Mouse (Mus musculus): ENCODE data around the gene Capn9. TPM values are rescaled to one million over a fixed set of nuclear protein-coding genes. Genes with fewer than 3 reads are reported as not detected.

Capn9 gene
- polyA plus RNA-seq, 1 experiment, result not detected

DNA sequence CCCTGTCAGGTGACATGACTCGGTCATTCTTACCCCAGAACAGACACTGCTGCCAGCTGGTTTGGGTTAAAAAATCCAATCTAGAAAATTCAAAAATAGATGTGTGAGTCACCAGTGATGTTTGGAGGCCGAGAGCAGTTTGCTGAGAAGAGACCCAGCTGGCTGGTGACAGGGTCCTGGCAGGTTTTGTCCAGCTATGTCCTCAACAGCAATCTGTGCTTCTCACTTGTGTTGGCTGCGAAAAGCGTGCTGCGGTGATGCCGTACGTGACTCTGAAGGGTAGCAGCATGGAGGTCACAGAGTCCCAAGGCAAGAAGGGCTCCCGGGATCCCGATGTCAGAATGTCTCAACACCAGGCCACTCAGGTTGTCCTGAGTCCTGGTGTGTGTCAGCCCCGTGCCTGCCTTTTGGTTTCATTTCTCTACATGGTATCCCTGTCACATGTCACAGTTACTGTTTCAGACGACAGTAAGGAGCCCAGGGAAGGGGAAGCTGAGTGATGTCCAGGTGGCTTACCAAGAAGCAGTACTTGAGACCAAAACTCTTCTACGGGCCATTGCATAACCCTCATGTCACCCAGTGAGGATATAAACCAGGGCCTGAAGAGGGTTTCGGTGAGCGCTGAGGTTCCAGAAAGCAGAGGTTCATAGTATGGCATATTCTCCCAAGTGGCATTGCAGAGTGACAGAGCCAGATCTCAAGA is 57.2 kb downstream of the Capn9 start:
- Histone ChIP-seq H3K4me1 (ENCODE audit: control insufficient read depth, insufficient read depth, low read length) (peaks cover 11% of the 10 kb centered on the region), H3K4me3 (ENCODE audit: insufficient read depth, low read length) (no peak overlapping the region), H3K27ac (ENCODE audit: insufficient read depth, low read depth, low read length) (0 out of 2 replicates have a peak overlapping the region, but pooled peaks have one; percentile 0)
- TF ChIP-seq POLR2A (IDR thresholded peaks at IDR 0.05; ENCODE audit: borderline replicate concordance, low read depth, low read length), result no peak
- TF ChIP-seq CTCF (IDR thresholded peaks at IDR 0.05; ENCODE audit: low read depth, low read length), result no peak

DNA sequence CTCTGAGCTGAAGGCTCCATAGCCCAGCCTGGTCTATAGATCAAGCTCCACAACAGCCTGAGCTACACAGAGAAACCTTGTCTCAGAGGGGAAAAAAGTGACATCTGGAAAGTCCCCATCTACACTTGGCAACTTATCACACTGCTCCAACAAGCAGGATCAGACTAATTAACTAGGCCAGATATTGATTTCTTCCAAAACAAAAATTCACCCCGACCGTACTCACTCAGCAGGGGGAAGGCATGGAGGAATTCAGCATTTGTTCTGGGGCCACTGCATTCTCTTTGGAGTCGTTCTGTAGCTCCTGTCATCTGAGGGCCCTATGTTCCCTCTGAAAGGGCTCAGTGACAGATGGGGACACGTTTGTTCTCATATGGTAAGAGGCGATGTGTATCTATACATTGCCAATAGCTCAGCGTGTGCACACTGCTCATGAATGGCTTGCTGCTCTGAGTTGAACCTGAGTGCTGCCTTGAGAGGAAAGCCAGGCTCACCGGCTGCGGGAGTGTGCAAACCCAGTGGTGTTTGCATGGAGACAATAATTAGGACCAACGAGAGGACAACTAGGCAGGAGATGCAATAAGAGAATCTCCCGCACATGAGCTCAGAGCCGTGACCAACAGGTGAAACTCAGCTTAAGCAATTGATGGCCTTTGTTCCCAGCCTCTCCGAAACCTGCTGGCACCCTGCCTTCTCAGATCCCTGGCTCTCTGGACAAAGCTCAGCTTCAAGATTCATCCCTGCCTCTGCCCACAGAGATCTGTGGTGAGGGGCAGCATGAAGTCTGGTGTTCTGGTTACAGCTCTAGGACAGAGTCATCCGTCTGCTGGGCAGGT is 58.7 kb downstream of the Capn9 start:
- Histone ChIP-seq H3K4me1 (ENCODE audit: control insufficient read depth, insufficient read depth, low read length) (peaks cover 11% of the 10 kb centered on the region), H3K4me3 (ENCODE audit: insufficient read depth, low read length) (no peak overlapping the region), H3K27ac (ENCODE audit: insufficient read depth, low read depth, low read length) (no peak overlapping the region)
- TF ChIP-seq POLR2A (IDR thresholded peaks at IDR 0.05; ENCODE audit: borderline replicate concordance, low read depth, low read length) (no peak), CTCF (IDR thresholded peaks at IDR 0.05; ENCODE audit: low read depth, low read length) (no peak)

DNA sequence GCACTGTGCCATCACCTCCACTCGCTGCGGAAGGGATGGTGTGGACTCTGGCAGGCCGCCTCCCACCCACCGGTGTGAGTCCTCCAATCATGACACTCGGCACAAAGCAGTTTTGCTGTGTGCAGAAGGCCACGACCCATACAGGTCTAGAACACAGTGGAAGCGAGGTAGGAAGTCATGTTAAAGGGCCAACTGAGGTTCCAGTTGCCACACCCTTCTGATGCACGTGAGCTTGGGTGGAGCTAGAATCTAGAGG is 59.3 kb downstream of the Capn9 start:
- H3K4me3 ChIP-seq (ENCODE audit: insufficient read depth, low read length), result no peak overlapping the region
- TF ChIP-seq POLR2A (IDR thresholded peaks at IDR 0.05; ENCODE audit: borderline replicate concordance, low read depth, low read length) (no peak), CTCF (IDR thresholded peaks at IDR 0.05; ENCODE audit: low read depth, low read length) (no peak)
- H3K27ac ChIP-seq (ENCODE audit: insufficient read depth, low read depth, low read length), result no peak overlapping the region
- peaks cover 11% of the 10 kb centered on the region for H3K4me1 ChIP-seq (ENCODE audit: control insufficient read depth, insufficient read depth, low read length)

DNA sequence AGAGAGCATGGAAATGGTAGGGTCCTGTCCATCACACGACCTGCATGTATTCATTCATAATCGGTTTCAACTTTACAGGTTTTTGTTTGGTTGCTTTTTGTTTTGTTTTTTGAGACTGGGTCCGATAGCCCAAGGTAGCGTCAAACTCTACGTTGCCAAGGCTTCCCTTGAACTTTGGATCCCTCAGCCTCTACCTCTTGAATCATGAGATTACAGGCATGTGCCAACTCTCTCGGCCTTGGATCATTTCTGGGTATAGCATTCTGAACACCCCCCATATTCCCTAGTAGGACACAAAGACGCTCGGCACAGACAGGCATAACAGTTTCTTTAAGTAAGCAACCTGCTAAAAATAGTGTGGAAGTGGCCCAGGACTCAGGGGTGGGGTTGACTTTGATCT is 65.7 kb downstream of the Capn9 start:
- TF ChIP-seq CTCF (IDR thresholded peaks at IDR 0.05; ENCODE audit: low read depth, low read length) (no peak), POLR2A (IDR thresholded peaks at IDR 0.05; ENCODE audit: borderline replicate concordance, low read depth, low read length) (no peak)
- Histone ChIP-seq H3K27ac (ENCODE audit: insufficient read depth, low read depth, low read length) (no peak overlapping the region), H3K4me3 (ENCODE audit: insufficient read depth, low read length) (no peak overlapping the region), H3K4me1 (ENCODE audit: control insufficient read depth, insufficient read depth, low read length) (peaks cover 2% of the 10 kb centered on the region; the same call in 1 of the 2 replicates)

DNA sequence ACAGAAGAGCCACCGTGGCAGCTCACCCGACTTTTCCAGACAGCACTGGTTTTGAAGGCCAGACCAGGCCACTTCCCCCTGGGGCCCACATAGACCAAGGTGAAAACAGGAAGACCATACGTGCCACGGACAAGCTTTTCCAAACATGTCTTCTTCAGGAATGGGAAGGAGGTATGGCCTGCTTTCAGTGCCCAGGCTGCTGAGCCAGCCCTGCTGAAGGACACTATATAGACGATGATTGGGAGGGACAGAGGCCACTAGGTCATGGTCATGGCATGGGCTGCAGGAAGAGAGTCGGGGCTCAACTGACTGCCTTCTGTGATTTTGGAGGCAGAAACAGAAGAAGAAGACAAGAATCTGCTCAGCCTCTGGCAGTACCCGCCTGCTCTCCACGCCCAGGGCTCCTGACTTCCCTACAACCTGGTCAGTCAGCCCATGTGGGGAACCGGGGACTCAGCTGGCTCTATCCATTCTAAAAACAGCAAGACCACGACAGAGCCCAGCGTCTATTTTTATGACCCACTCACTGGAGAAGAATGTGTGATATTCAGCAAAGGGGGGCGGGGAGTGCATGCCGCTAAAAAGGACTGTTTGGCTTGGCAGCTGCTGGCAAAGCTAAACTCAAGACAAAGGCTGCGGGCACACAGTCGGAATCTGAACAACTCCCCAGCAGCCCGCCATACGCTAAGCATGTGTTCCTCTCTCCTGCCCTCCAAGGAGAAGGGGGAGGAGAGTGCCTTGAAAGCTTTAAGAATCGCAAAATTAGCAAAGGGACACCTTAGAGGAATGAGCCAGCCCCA is 67.8 kb downstream of the Capn9 start:
- H3K4me1 ChIP-seq (ENCODE audit: control insufficient read depth, insufficient read depth, low read length), result peaks cover 2% of the 10 kb centered on the region; the same call in 1 of the 2 replicates
- H3K27ac ChIP-seq (ENCODE audit: insufficient read depth, low read depth, low read length), result no peak overlapping the region
- no peak overlapping the region for H3K4me3 ChIP-seq (ENCODE audit: insufficient read depth, low read length)
- TF ChIP-seq POLR2A (IDR thresholded peaks at IDR 0.05; ENCODE audit: borderline replicate concordance, low read depth, low read length) (no peak), CTCF (IDR thresholded peaks at IDR 0.05; ENCODE audit: low read depth, low read length) (no peak)

DNA sequence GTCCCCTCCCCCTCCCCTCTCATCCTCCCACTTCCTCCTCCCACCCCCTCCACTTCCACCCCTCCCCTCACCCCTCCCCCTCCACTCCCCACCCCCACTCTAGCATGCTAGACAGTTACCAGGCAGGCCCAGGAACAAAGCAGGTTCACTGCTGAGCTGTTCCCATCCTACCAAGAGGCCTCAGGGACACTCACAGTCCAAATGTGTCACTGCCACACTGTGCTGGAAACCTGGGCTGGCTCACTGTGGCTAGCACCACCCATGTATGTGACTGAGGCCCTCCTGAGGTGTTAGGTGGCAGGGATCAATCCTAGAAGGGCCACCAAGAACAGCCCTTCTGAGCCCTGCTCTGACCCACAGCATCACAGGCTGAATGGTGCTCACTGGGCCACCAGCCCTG is 72.4 kb downstream of the Capn9 start:
- Histone ChIP-seq H3K4me1 (ENCODE audit: control insufficient read depth, insufficient read depth, low read length) (peaks cover 2% of the 10 kb centered on the region; the same call in 1 of the 2 replicates), H3K4me3 (ENCODE audit: insufficient read depth, low read length) (no peak overlapping the region), H3K27ac (ENCODE audit: insufficient read depth, low read depth, low read length) (no peak overlapping the region)
- TF ChIP-seq CTCF (IDR thresholded peaks at IDR 0.05; ENCODE audit: low read depth, low read length) (no peak), POLR2A (IDR thresholded peaks at IDR 0.05; ENCODE audit: borderline replicate concordance, low read depth, low read length) (no peak)

DNA sequence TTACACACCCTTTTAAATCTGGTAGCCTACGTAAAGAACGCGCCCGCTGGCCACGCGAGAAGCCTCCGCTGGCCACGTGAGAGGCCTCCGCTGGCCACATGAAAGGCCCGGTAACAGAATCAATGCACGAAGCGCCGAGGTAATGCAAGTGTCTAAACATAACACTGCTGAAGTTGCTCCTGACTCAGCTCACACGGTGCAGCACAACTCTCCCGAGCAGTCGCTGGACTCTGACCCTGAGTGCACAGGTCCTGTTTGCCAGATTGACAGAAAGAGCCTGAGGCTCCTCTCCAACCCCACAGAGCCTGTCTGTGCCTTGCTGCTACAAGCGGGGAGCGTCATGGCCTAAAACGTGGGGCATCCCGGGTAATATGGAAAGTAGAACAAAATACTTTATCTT is 75.9 kb downstream of the Capn9 start:
- no peak overlapping the region for H3K4me3 ChIP-seq (ENCODE audit: insufficient read depth, low read length)
- TF ChIP-seq CTCF (IDR thresholded peaks at IDR 0.05; ENCODE audit: low read depth, low read length) (no peak), POLR2A (IDR thresholded peaks at IDR 0.05; ENCODE audit: borderline replicate concordance, low read depth, low read length) (no peak)
- no peak overlapping the region for H3K27ac ChIP-seq (ENCODE audit: insufficient read depth, low read depth, low read length)
- no peaks in the 10 kb centered on the region; the same call in 1 of the 2 replicates for H3K4me1 ChIP-seq (ENCODE audit: control insufficient read depth, insufficient read depth, low read length)

DNA sequence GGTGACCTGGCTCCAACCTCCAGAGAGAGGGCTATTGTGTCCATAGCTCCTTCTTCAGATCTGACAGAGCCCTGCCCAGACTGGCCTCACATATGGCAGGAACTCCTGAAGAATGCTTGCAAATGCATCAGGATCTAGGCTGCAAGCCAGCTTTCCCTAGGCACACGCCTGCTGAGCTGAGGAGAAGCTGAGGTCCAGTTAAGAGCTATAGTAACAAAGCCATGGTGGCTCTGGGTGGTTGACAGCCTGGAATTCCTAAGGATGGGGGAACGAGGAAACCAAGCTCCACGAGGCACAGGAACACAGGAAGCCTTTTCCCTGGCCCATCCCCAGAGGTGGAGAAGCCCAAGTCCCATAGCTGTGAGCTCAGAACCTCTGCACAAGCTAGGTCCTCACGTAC is 76.6 kb downstream of the Capn9 start:
- no peak for TF ChIP-seq POLR2A (IDR thresholded peaks at IDR 0.05; ENCODE audit: borderline replicate concordance, low read depth, low read length)
- H3K4me1 ChIP-seq (ENCODE audit: control insufficient read depth, insufficient read depth, low read length), result no peaks in the 10 kb centered on the region; the same call in 1 of the 2 replicates
- no peak overlapping the region for H3K27ac ChIP-seq (ENCODE audit: insufficient read depth, low read depth, low read length)
- no peak overlapping the region for H3K4me3 ChIP-seq (ENCODE audit: insufficient read depth, low read length)

DNA sequence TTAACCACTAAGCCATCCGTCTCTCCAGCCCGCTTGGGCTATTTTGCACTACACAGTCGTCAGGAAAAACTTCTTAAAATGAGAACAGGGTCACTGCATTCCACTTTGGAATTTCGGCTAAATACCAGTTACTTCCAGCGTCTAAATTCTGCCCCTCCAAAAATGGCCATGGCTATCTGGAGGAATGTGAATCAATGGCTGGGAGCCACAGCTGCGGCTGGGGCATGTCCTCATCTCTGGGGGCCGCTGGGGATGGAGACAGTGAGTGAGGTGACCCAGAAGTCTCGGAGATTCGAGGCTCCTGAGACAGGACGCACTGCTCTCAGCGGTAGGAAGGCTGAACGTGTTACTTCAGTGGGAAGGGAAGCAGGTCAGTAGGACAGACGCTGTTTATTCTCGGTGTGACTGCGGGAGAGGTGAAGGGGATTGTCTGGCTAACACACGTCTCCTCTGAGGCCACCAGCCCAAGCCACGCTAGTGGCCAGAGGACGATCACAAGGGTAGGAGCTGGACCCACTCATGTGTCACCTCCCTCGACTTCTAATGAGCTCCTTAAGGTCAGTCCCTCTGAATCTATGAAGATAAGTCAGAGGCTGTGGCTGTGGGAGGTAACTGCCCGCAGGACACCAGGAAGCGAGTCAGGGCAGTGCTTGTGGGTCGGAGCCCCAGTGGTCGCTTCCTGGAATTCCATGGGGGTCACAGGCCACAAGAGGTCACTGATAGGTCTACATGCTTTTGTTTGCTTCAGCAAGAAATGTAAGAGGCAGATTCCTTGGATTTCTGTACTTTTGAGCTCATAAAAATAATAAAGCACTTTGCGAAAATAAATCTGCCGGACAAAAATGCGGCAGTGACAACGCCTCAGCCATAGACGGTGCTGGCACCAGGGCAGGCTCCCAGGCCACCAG is 77.9 kb downstream of the Capn9 start:
- Histone ChIP-seq H3K4me3 (ENCODE audit: insufficient read depth, low read length) (no peak overlapping the region), H3K4me1 (ENCODE audit: control insufficient read depth, insufficient read depth, low read length) (peaks cover 5% of the 10 kb centered on the region; the same call in 1 of the 2 replicates), H3K27ac (ENCODE audit: insufficient read depth, low read depth, low read length) (no peak overlapping the region)
- TF ChIP-seq POLR2A (IDR thresholded peaks at IDR 0.05; ENCODE audit: borderline replicate concordance, low read depth, low read length) (no peak), CTCF (IDR thresholded peaks at IDR 0.05; ENCODE audit: low read depth, low read length) (no peak)
